Mouse (Mus musculus): Measurements from ENCODE around the gene Baiap2. TPM values are rescaled to one million over a fixed set of nuclear protein-coding genes. Genes with fewer than 3 reads are reported as not detected.
A peak's percentile ranks its signal among the peaks of the same experiment; 100 is the strongest.

Baiap2 gene
- total RNA-seq, 2 experiments from 2014 or later, result 71.7 to 72.2 TPM

DNA sequence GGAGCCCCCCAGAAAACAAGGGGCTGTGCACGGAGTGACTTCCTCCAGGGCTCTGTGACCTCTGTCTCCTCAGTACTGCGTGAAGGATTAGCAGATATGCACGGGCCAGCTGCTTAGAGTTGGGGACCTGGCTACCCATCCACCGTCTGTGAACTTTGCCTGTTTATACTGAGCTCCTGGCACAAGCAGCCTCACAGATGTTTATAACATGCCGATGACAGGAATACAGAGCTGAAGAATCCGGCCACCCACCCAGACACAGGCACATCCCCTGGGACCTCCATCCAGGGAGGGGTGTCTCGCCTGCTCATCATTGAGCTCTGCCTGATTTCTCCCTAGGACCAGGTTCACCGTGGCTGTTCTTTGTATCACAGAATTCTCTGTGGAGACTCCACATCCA lies 89.5 kb downstream of the Baiap2 start:
- intact Hi-C loops (cut with DNase I), result no loop called here
- no peak for DNase-seq

DNA sequence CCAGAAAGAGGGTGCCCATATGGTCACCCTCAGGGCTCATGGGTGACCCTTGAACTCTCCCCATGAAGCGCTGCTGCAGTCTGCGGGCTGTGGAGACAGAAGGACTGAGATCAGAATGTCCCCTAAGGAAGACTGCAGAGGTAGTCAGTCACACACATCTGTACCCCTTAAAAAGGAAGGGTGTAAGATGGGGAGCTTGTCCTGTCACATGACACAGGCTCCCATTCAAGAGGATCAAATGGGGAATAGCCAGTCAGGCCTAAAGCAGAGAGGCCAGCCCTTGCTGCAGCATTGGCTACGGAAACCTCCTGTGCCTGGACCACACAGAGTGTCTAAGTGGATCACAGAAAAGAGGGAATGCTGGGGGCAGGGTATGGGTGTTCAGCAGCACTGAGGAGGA lies 90.9 kb downstream of the Baiap2 start:
- intact Hi-C loops (cut with DNase I), result no loop called here
- DNase-seq, result no peak

DNA sequence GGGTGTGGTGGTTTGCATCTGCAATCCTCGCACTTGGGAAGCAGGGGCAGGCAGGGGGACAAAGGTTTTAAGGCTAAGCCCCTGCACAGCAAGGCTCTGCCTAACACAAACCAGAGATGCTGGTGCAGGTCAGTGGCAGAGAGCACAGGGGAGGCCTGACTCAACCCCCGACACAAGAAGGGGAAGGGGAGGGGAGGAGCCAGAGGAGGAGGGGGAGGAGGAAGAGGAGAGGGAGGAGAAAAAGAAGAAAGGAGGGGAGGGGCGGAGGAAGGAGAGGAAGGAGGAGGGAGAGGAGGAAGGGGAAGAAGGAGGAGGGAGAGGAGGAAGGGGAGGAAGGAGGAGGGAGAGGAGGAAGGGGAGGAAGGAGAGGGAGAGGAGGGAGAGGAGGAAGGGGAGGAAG lies 91.7 kb downstream of the Baiap2 start:
- no peak for DNase-seq
- intact Hi-C loops (cut with DNase I), result no loop called here

DNA sequence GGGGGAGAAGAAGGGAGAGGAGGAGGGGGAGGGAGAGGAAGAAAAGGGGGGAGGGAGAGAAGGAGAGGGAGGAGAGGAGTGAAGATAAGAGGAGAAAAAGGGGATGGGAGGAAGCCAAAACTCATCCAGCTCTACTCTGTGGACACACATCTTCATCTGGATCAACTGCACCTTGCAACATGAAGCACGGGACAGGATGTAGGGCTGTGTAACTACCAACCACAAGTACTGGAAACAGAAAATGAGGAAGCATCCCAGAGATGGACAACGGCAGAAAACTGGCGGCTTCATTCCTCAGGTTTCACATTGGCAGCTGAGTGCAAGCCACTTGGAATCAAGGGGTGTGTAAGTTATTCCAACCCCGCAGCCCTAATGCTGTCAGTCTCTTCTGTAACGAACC lies 92.2 kb downstream of the Baiap2 start:
- DNase-seq, result no peak
- intact Hi-C loops (cut with DNase I), result no loop called here

DNA sequence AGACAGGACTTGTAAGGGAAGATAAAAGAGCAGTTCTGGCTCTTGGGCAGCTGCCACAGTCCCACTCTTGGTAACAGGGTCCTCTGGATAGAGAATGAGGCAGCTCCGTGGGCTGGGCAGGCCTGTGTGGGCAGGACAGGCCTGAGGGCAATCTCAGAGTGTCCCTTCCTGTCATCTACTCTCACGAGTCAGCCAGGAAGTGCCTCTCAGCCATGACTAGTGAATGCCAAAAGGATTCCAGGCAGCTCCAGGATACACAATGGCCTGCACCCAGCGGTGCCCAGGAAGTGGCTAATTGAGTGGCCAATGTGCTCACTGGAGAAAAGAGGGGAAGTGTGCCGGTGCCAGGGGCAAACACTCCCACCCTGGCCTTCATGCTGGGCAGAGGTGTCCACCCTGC lies 97.0 kb downstream of the Baiap2 start:
- intact Hi-C loops (cut with DNase I), result no loop called here
- no peak for DNase-seq

DNA sequence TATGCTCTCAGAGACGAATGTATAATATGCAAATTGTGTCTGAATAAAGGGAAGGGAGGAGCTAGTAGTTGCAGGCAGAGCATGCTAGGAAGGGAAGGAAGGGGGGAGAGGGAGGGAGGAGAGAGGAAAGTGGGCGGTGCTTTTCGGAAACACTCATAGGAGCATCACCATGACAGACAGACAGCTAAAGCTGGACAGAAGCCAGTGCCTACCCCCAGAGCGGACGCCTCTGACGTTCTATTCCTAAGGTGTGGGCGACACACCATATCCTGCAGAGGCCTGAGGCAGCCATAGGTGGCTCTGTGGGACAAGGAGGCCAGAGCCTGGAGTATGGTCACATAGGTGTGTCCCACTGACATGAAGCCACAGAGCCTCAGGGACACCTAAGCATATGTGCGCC lies 97.9 kb downstream of the Baiap2 start:
- DNase-seq, result no peak
- intact Hi-C loops (cut with DNase I), result no loop called here

DNA sequence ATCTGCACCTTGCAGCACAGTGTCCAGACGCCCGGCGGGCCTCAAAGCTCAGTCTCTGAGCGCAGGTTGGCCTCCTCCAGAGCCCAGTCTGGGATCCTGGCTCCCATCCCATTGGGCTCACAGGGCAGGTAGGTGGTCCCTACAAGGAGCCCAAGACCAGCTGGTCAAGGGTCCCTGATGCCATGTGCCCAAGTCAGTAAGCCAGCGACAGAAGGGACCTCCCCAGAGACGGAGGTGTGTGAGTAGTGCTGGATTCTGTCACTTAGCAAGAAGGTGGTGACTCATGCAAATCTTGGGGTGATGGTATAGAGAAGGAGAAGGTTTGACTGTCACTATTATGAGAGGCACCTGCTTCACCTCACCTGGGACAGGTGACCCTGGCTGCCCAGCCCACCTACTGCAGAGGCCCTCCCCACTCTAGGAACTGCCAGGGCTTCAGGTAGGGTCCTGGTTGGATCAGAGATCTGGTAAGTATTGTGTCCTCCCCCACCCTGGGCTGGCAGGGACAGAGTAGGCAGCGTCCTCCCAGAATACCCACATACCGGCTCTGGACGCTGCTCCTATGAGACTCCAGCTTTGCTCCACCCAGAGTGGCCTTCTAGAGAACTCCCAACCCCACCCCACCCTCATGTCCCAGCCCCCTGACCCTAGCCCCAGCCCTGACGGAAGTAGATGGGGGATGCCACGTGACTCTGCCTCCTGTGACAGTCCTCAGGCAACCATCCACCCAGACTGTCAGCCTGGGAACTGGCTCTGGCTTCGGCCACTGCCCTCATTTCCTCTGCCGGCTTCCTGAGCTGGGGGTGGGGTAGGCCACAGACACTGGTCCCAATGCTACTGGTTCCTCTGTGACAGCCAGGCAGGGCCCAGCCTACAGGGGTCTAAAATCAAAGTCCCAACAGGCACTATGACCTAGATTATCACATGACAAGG lies 98.9 kb downstream of the Baiap2 start:
- no peak for DNase-seq
- intact Hi-C loops (cut with DNase I), result no loop called here

DNA sequence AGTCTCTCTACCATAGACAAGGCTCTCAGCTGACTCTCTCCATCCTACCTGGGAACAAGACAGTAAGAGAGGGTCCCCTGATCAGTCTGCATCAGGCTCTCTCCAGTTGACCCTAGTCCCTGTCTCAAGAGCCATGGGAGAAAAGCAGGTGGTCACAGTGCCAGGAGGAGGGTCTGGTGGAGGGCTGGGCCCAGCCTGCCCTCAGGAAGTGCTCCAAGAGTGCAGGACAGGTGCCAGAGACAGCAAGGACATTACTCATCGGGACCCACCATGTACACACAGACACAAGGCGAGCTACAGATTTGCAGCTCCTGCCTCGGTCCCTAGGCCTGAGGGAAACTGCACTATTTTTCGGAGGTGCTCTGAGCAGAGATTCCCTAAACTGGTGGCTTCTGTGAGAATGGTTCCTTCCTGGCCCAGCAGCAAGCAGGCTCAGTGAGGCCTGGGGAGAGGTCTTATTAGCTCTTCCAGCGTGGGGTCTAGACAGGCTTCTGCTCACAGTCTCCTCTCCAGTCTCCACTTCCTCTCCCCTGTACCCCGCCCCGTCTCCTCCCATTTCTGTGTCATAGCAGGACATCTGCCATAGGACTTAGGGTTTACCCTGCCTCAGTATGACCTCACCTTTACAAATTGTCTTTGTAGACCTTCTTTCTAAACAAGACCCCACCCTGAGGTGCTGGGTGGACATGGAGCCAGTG lies 99.7 kb downstream of the Baiap2 start:
- no peak for DNase-seq
- intact Hi-C loops (cut with DNase I), result no loop called here

DNA sequence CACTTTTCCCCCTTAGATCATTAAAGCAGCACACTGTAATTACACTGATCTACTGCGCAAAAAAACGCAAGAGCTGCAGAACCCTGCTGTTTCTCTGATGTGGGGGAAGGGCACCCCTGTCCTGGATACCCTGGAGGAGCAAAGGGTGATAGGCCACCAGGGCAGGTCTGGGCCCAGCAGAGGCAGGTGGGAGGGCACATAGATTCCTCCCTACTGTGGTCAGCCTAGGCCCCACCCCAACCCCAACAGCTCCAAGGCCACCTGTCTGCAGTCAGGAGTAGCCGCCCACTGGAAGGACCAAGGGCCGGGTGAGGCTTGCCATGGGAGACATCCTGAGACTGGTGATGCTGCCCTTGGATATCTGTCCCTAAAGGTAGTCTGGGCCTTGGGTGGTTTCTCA lies 102.8 kb downstream of the Baiap2 start:
- no peak for DNase-seq

DNA sequence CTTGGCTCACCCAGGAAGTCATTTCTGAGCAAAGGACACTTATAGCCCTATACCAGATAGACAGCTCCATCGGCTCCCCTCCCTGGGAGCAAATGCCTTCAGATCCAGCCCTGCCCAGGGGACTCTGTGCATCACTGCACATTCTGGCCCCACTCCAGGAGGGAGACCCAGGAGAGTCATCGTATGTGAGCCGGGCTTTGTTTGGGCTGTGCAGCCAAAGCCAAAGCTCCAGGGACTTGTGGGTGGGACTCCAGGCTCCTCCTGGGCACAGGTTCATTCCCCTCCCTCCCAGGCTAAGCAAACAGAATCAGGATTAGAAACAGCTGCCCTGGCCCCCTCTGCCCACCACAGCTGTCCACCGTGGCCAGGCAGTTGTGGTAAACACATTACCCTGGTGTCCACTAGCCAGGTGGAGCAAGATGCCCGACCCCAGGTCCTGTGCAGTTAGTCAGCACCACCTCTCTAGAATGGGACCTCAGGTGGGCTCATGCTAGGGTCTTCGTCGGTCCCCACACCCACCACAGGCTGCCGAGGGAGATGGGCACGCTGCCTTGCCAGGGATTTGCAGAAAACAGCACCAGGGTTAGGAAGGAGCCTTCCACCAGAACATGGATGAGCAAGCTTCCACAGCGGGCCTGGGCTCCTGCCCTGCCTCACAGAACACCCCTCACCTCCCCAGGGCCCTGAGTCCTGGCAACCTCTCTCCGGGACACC lies 103.4 kb downstream of the Baiap2 start:
- intact Hi-C loops (cut with DNase I), result no loop called here
- peak; percentile 73 for DNase-seq

More for the DNA sequence above, 102.8 kb downstream of the Baiap2 start:
- intact Hi-C loops (cut with DNase I), result no loop called here

DNA sequence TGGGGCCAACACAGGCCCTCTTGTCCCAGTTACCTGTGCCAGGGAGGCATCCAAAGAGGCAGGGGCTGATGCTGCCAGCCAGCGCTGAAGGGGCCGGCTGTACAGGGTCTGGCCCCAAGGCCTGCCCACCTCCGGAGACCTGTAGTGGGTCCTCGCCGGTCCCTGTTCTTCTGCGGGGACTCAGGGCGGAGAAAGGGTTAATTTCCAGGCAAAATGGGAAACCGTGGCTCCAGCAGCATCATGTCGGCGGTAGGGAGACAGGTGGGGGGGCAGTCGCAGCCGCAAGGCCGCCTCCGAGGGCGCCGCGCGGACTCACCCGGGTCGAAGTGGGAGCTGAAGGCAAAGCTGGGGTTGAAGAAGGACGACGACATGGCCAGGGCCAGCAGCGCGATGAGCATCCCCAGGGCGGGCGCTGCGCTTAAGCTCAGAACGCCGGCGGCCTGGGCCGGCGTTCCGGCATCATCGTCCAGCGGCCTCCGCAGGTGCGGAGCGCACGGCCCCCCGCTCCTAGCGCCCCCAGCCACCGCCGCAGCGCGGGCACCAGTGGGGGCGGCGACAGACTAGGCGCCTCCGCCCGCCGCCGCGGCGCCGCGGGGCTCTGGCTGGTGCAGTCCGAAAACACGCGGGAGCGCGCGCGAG lies 104.1 kb downstream of the Baiap2 start, which contains the start of gene Aatk:
Gene Aatk, minus strand, starts transcription at position 615 of the 639 bp plus-strand sequence.
- intact Hi-C loops (cut with DNase I), result no loop called here
- peak; percentile 46 for DNase-seq

DNA sequence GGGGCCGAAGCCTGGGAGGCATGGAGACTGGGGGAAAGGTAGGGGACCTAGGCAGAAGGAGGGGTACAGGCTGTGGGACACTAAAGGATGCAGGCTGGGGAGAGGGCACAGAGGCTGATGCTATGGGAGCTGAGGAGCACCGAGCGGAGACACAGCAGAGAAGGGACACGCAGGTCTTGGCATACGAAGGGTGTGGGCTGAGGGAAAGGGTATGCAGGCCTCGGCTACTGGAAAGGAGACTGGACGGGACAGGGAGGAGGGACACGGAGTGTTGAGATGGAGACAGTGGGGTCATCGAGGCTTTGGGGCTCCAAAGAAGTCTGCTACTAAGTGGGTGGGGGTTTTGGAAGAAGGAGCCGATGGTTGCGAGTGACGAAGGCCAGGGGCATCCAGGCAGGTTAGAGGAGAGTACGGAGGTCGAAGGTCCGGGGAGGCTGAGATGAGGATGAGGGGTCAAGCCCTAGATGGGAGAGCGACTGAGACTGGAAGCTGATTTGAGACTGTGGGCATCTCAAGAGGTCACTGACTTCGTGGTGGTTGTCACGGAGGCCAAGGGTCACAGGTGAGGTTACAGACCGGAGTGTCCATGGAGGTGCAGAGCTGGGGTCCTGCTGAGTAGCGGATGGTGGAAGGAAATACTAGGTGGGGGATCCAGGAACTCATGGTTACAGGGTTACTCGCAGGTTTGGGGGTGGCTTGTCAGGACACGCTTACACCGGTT lies 105.1 kb downstream of the Baiap2 start:
- DNase-seq, result no peak
- intact Hi-C loops (cut with DNase I), result no loop called here

DNA sequence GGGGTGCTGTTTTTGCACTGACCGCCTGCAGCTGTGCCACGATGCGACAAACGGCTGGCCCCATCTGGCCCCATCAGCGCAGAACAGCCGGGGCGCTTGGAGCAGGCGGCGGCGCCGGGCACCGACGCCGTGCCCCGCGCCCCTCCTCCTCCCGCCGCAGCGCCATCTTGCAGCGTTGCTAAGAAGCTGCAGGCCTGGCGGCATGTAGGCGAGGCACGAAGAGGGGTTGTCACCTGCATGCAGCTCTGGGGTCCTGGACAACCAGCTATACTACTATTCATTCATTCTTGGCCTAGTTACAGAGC lies 105.6 kb downstream of the Baiap2 start:
- intact Hi-C loops (cut with DNase I), result no loop called here
- DNase-seq, result peak; percentile 79

DNA sequence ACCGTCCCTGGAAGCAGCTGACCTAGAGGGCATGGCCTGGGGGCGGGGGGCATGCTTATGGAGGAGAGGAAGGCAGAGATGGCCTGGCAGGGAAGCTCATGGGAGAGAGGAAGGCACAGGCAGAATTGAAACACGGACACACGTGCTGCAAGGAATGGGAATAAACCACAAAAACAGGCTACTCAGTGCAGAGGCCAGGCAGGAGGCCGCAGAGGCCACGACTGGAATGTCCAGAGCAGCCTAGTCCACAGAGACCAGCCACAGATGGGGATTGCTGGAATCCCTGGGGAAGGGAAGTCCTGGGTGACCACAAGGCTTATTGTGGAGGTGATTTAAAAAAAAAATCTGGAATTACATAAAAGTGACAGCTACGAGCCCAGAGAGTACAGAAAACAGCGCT lies 106.5 kb downstream of the Baiap2 start:
- intact Hi-C loops (cut with DNase I), result no loop called here
- DNase-seq, result no peak

DNA sequence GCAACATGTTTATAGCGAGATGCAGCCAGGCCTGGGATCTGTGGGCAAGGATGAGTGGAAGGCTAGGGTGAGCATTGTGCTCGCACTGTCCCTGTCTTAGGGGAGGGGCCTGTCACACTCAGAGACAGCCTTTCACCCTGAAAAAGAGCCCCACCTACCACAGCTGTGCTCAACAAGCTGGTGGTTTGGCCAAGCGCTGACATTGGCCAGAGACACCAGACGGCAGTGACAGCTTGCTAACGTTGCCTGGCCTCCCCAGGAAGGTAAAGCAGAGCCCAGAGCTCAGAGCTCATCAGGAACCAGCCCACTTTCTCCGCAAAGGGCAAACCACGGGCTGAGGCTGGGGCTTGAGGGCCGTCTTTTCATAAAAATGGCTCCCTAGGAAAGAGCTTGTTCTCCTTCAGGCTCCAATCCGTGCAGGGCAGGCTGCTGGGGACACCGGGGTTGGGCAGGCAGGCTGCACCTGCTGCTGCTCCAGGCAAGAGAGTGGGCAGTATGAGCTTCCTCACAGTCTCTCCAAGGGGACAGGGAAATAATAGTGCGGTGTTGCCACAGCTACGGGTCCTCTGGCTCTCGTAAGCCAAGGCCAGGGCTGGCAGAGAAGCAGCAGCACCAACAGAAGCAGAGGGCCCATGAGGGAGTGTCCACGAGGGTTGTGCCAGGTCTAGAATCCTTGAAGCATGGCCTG lies 108.7 kb downstream of the Baiap2 start:
- DNase-seq, result peak; percentile 88
- intact Hi-C loops (cut with DNase I), result no loop called here

DNA sequence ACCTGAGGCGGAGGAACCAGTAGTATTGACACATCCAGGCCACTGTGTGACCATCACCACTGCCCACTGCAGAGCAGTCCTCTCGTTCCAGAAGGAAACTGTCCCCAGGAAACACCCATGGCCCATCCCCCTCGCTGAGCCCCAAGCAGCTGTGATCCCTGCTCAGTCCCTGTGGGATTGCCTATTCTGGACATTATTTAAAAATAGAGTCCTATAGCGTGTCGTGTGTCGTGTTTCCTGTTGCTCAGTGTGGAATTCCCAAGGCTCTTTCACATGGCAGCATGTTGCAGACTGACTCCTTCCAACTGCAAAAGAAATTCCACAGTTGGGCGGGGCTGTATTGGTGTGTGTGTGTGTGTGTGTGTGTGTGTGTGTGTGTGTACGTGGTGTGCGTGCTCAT lies 109.7 kb downstream of the Baiap2 start:
- intact Hi-C loops (cut with DNase I), result no loop called here
- no peak for DNase-seq

DNA sequence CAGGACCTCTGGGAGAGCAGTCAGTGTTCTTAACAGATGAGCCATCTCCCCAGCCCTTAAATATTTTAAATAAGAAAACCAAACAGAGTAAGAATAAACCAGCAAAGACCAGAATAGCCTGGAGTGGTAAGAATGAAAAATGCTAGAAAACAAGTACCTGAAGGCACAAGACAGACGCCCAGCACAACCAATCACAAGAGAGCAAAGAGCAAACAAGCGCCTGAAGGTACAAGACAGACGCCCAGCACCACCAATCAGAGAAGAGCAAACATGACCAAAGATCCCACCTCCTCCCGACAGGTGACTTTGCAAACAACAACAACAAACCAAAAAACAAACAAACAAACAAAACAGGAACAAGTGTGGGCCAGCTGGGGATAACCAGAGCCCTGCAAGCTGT lies 111.3 kb downstream of the Baiap2 start:
- intact Hi-C loops (cut with DNase I), result no loop called here
- DNase-seq, result no peak

DNA sequence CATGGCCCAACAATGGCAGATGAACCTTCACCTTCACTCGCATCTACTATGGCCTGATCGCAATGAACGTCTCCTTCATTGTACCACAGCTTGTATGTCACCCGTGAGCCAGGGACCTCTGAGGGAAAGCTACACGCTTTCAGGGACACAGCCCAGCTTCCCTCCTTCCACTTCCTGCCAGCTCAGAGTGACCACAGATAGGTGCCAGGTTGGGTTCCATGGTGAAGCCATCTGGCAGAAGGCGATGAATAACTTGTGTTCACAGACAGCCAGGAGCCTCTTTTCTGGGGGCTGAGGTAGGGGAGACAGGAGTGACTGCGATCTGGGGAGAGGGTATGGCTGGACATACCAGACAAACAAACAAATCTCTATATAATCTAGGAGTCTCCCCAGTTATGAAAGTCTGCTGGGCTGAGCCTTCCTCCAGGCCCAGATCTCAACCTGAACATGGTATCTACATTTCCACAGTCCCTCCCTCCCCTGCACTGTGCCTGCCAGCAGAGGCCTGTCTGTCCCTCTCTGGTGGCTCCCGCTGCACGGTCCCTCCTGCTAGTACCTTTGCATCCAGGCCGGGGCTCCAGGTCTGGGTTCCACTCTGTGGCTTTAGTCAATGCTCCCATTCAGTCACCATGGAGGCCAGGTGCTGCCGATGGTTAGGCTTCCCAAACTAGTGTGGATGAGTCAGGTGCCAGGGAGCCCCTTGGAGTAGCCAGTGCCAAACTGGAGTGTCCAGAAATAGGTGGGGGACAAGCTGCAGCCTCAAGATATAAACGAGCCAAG lies 113.6 kb downstream of the Baiap2 start:
- intact Hi-C loops (cut with DNase I), result no loop called here
- DNase-seq, result no peak
